ENCODE assay signal across 12 mouse cellular contexts in genomic region chr5:45539502-45539901, GRCm38 (mm10). TPM values are rescaled to one million over a fixed set of nuclear protein-coding genes. Genes with fewer than 3 reads are reported as not detected.
DNase-seq lines count a peak whose midpoint lies in the region; ATAC-seq and TF ChIP-seq lines count a peak whose summit lies in the region.
"Had no signal": no experiment of that assay in that cellular context is flagged by ENCODE, and none has a peak within 500 bp of the region (broad histone marks: within the 10 kb centered on the region; RNA-seq: fewer than 3 reads in every experiment).

No protein-coding gene starts in this region.

- no peak for DNase-seq in lung, postnatal 0 days (ENCODE audit: low spot score)
- no peak for DNase-seq in lung, adult 18-20 months
- DNase-seq in ES-CJ7 (ENCODE audit: low read depth, low spot score) (peak; percentile 74), ZHBTc4 (ENCODE audit: low read depth, low spot score) (peak; percentile 83), adipocyte (ENCODE audit: low spot score) (no peak)
- DNase-seq in adrenal gland, adult 2 months = no peak

- no peak overlapping the region for H3K4me3 ChIP-seq in intestine, postnatal 0 days (ENCODE audit: low read depth, low read length)
- no peak overlapping the region for H3K4me3 ChIP-seq in intestine, embryonic 15.5 days (replicated peaks)
- H3K4me3 ChIP-seq in lung, postnatal 0 days (ENCODE audit: low read depth, low read length) = no peak overlapping the region
- H3K4me3 ChIP-seq: forebrain, embryonic 13.5 days; hindbrain, embryonic 10.5 days; limb, embryonic 10.5 days had no signal

- H3K27me3 ChIP-seq in intestine, postnatal 0 days (replicated peaks; ENCODE audit: control insufficient read depth, insufficient read depth, low read length) = no peaks in the 10 kb centered on the region
- no peaks in the 10 kb centered on the region for H3K27me3 ChIP-seq in intestine, embryonic 15.5 days (replicated peaks)
- no peaks in the 10 kb centered on the region for H3K27me3 ChIP-seq in lung, postnatal 0 days (replicated peaks; ENCODE audit: insufficient read depth, low read length)
- H3K27me3 ChIP-seq: forebrain, embryonic 13.5 days had no signal

- WGBS in intestine, postnatal 0 days = 58% methylated on average over 10 of the region's 10 CpGs
- 61% methylated on average over 10 of the region's 10 CpGs for WGBS in intestine, embryonic 15.5 days
- 53% methylated on average over 10 of the region's 10 CpGs for WGBS in lung, postnatal 0 days

- no peak for ATAC-seq in intestine, postnatal 0 days
- ATAC-seq in intestine, embryonic 15.5 days = no peak
- no peak for ATAC-seq in lung, postnatal 0 days
- ATAC-seq: forebrain, embryonic 13.5 days had no signal

- no peak overlapping the region for H3K9ac ChIP-seq in intestine, postnatal 0 days (ENCODE audit: low read depth, low read length)
- H3K9ac ChIP-seq in intestine, embryonic 15.5 days = no peak overlapping the region
- H3K9ac ChIP-seq in lung, postnatal 0 days (replicated peaks; ENCODE audit: low read depth) = no peak overlapping the region
- H3K9ac ChIP-seq: forebrain, embryonic 13.5 days had no signal

- peak; percentile 47 for TF ChIP-seq CTCF in intestine, postnatal 0 days (IDR thresholded peaks at IDR 0.05; ENCODE audit: low read depth)
- TF ChIP-seq CTCF in lung, postnatal 0 days (IDR thresholded peaks at IDR 0.05) = peak; percentile 43

- no peak overlapping the region for H3K27ac ChIP-seq in intestine, postnatal 0 days (ENCODE audit: low read depth, low read length)
- no peak overlapping the region for H3K27ac ChIP-seq in intestine, embryonic 15.5 days
- no peak overlapping the region for H3K27ac ChIP-seq in lung, postnatal 0 days (ENCODE audit: low read length)
- H3K27ac ChIP-seq: forebrain, embryonic 13.5 days; hindbrain, embryonic 10.5 days; limb, embryonic 10.5 days had no signal

- no peaks in the 10 kb centered on the region; the same call in 1 of the 2 replicates for H3K4me1 ChIP-seq in intestine, postnatal 0 days (replicated peaks; ENCODE audit: control insufficient read depth, insufficient read depth, low read length)
- H3K4me1 ChIP-seq in intestine, embryonic 15.5 days (replicated peaks) = 0 out of 2 replicates have a peak, but pooled peaks cover 3% of the 10 kb centered on the region
- no peaks in the 10 kb centered on the region for H3K4me1 ChIP-seq in lung, postnatal 0 days (ENCODE audit: insufficient read depth, low read depth, low read length)
- H3K4me1 ChIP-seq: forebrain, embryonic 13.5 days had no signal

- H3K4me2 ChIP-seq in intestine, postnatal 0 days (replicated peaks; ENCODE audit: low read depth) = no peak overlapping the region
- no peak overlapping the region for H3K4me2 ChIP-seq in intestine, embryonic 15.5 days (replicated peaks)
- H3K4me2 ChIP-seq in lung, postnatal 0 days (replicated peaks; ENCODE audit: low read depth, low read length) = no peak overlapping the region
- H3K4me2 ChIP-seq: forebrain, embryonic 13.5 days; heart, embryonic 11.5 days had no signal

- H3K9me3 ChIP-seq in intestine, postnatal 0 days (ENCODE audit: control insufficient read depth) = no peaks in the 10 kb centered on the region
- no peaks in the 10 kb centered on the region for H3K9me3 ChIP-seq in intestine, embryonic 15.5 days
- H3K9me3 ChIP-seq in lung, postnatal 0 days (ENCODE audit: low read length) = no peaks in the 10 kb centered on the region
- H3K9me3 ChIP-seq: forebrain, embryonic 13.5 days; hindbrain, embryonic 10.5 days; limb, embryonic 10.5 days had no signal

- no peak for TF ChIP-seq EP300 in lung, postnatal 0 days (IDR thresholded peaks at IDR 0.05)

- no peaks in the 10 kb centered on the region for H3K36me3 ChIP-seq in intestine, postnatal 0 days (ENCODE audit: control insufficient read depth, insufficient read depth)
- no peaks in the 10 kb centered on the region for H3K36me3 ChIP-seq in intestine, embryonic 15.5 days
- H3K36me3 ChIP-seq in lung, postnatal 0 days (ENCODE audit: insufficient read depth, low read length) = no peaks in the 10 kb centered on the region
- H3K36me3 ChIP-seq: hindbrain, embryonic 10.5 days; limb, embryonic 10.5 days had no signal

RNA-seq across cellular contexts. Expression of gene Med28, which starts 19.5 kb away (rescaled TPM):
- polyA plus RNA-seq in intestine, postnatal 0 days (2015; fragmentation: Nextera tagmentation; extraction: Ambion mirVana) = 203 and 213 TPM in 2 replicates
- polyA plus RNA-seq in intestine, embryonic 15.5 days (2015; fragmentation: Nextera tagmentation; extraction: Ambion mirVana) = 228 and 249 TPM in 2 replicates
- 182 and 185 TPM in 2 replicates for polyA plus RNA-seq in lung, postnatal 0 days (2015; fragmentation: Nextera tagmentation; extraction: Ambion mirVana)
- 100 to 1,000 TPM in 1 of 2 experiments, 10 to 100 TPM in 1; 78.9 to 107 TPM for total RNA-seq in adrenal gland, adult 2 months (2021)
- polyA plus RNA-seq in adrenal gland, adult 2 months (2012; rRNA removed) = 145 and 147 TPM in 2 replicates

RNA-seq across cellular contexts. Expression of gene Lap3, which starts 46.3 kb away (rescaled TPM):
- 108 and 120 TPM in 2 replicates for polyA plus RNA-seq in intestine, postnatal 0 days (2015; fragmentation: Nextera tagmentation; extraction: Ambion mirVana)
- polyA plus RNA-seq in intestine, embryonic 15.5 days (2015; fragmentation: Nextera tagmentation; extraction: Ambion mirVana) = 118 and 119 TPM in 2 replicates
- polyA plus RNA-seq in lung, postnatal 0 days (2015; fragmentation: Nextera tagmentation; extraction: Ambion mirVana) = 48.7 and 60.8 TPM in 2 replicates
- total RNA-seq in adrenal gland, adult 2 months (2021) = 10 to 100 TPM; 49.6 to 69.6 TPM
- polyA plus RNA-seq in adrenal gland, adult 2 months (2012; rRNA removed) = 5.7 and 6.6 TPM in 2 replicates

Comparison
In these comparisons a context has a peak if more than half of its experiments do, and no peak if none do; other contexts are left out.
1. DNase-seq: peak in ES-CJ7 (single experiment) and ZHBTc4 (single experiment); none in lung, postnatal 0 days (single experiment), lung, adult 18-20 months (0 of 2), adipocyte (single experiment) and adrenal gland, adult 2 months (single experiment).